Mouse (Mus musculus) adrenal gland, postnatal 14 days (tissue): ENCODE data around the gene Met. TPM values are rescaled to one million over a fixed set of nuclear protein-coding genes. Genes with fewer than 3 reads are reported as not detected.

ENCODE experiments used
- DNase-seq: peaks from one replicate; pipeline ENCODE4 v3.0.0; 2021; ENCODE audit warnings: mixed read lengths
- long read RNA-seq, 2 experiments: library from polyadenylated mRNA; stranded (forward); transcript quantifications; one replicate each; pipeline ENCODE4 v2.0.0; 2021
- total RNA-seq: library from RNA; stranded (reverse); gene quantifications from 2 replicates; pipeline ENCODE4 v1.2.3, GENCODE M21; 2021

Met gene
- total RNA-seq = 9.6 and 14.3 TPM in 2 replicates
- long read RNA-seq, experiment 1 = 0 reads
- long read RNA-seq, experiment 2, full-length matches to known transcripts = 1 of 4 reads
- long read RNA-seq, experiment 2, partial matches to known transcripts = 3 of 4 reads
- long read RNA-seq, experiment 2, other reads (novel, unspliced or antisense) = 0 of 4 reads

- DNase-seq = peak; percentile 79
Measured at GRCm38 (mm10) chr6:17463434-17464280, at the start of gene Met. Gene Met, plus strand, starts transcription at chr6:17463800.

GRCm38 (mm10) chr6:17418226-17418625 lies 45.4 kb upstream of the Met start:
- no peak for DNase-seq

GRCm38 (mm10) chr6:17422432-17422831 lies 41.2 kb upstream of the Met start:
- DNase-seq = no peak

GRCm38 (mm10) chr6:17429041-17429440 lies 34.6 kb upstream of the Met start:
- DNase-seq = no peak

GRCm38 (mm10) chr6:17429611-17430010 lies 34.0 kb upstream of the Met start:
- DNase-seq = no peak

DNA sequence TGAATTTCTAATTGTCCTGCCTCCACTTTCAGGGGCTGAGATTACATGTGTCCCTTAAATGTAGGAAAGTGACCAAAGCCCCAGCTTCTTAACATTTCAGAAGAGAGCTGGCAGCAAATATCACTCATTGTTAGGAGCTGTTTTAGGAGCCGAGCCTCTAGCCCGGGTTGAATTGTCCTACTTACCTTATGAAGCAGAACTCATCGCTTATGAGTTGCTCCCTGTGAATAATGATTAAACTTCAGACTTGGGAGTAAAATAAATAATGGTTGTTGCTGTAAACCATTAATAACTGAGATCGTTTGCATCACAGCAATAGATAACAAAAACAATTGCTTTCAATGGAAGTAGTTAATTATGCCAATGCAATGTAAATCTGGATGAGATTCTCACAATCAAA lies 20.3 kb upstream of the Met start:
- DNase-seq = no peak

DNA sequence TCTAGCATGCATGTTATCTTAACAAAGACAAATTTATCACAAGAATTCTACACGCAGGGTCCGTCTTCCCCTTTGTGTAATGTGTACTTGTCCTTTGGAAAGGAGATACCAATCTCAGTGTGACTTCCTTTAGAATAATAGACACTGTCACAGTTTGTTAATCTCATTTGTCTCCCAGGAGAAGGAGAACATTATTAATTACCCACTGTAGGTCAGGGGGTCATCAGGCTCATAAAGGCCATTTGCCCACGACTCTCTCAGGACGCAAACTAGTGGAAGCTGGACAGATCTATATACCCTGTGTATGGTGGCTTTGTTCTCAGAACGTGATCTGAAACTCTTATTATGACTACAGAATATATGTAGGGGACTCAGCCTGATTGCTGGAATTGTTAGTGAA lies 12.3 kb upstream of the Met start:
- no peak for DNase-seq

- DNase-seq = no peak
Measured at GRCm38 (mm10) chr6:17455116-17455515, 8.5 kb upstream of the Met start.

- DNase-seq = no peak
Measured at GRCm38 (mm10) chr6:17459561-17459960, 4.0 kb upstream of the Met start.

DNA sequence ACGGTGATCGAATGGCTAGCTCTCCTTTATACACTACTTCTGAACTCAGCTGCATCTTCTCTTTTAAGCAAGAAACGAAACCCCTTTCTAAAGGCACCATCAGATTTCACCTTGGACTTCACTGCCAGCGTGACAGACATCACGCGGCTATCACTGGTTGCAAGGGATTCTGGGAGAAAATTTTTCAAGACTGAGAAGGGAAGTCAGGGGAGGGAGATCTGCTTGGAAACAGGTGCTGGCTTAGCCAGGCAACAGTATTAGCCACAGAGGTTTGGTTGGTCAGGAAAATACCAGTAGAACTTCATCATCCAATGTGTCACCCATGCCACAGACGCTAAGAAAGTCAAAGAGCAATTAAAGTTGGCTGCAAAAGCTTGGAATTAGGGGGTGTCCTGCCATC lies 2.2 kb upstream of the Met start:
- no peak for DNase-seq

DNA sequence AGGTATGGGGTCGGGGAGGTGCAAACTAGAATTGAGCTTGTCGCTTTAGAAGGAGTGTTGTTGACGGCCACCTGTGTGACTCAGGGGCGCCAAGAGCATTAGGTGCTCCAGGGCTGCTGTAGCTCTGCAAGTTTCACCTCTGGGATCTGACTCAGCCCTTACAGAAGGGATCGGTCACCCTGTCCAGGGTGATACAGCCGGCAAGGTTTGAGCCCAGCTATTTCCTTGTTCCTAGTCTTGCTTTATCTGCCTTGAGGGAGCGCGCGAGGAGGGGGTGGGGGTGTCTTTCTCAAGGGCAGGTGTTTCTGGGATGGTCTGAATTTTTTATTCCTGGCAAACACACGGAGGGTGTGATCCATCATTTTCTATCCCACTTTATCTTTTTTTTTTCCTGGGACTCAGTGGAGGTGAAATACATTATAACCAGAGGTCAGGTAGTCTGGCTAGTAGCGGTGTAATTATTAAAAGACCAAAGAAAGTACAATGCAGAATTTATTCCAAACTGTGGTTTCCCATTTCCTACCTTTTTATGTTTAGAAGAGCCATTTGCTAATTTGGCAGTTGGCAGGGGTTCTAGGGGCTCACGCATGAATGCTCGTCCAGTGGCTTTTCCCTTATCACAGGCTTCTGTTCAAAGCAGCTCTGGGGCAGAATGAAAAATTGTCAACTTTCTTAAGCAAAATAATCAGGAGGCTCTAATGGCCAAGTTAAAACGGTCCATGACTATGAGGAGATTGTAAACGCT lies 853 bp downstream of the Met start:
- peak; percentile 18 for DNase-seq

GRCm38 (mm10) chr6:17466526-17466925 lies 2.9 kb downstream of the Met start:
- DNase-seq = no peak

GRCm38 (mm10) chr6:17468993-17469392 lies 5.4 kb downstream of the Met start:
- DNase-seq = no peak

GRCm38 (mm10) chr6:17473128-17473527 lies 9.5 kb downstream of the Met start:
- DNase-seq = no peak

DNA sequence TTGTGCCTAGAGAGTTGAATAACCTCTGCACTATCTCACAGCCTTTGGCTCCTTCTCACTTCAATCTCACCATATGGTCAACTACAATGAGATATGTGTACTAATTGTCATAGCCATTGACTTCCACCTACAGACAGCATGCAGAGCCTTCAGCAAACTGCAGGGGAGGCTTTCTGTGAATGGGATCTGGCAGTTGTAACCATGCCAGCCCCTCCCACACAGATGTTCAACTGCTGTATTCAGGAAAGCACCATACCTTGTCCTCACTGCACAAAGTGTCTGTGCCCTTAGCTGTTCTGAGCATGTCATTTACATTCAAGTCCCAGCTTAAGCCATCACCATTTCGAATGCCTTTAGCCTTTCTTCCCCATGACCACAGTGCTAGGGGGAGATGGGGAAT lies 14.2 kb downstream of the Met start:
- no peak for DNase-seq

DNA sequence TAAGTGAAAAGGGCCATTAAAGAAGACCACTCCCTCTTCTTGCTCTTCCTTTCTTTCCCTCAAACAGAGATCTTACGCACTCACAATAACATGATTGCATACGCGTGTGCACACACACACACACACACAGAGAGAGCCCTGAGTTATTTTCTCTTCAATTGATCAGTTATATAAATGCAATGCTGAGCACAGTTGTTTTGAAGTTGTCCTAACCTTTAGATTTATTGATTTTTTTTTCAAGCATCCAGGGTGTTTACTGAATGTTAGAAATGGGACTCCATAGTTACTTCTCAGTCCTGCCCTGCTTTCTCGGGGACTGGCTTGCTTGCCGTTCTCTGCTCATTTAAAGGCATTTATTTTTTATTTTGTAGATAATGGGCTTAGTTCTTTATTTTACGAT lies 14.7 kb downstream of the Met start:
- no peak for DNase-seq

DNA sequence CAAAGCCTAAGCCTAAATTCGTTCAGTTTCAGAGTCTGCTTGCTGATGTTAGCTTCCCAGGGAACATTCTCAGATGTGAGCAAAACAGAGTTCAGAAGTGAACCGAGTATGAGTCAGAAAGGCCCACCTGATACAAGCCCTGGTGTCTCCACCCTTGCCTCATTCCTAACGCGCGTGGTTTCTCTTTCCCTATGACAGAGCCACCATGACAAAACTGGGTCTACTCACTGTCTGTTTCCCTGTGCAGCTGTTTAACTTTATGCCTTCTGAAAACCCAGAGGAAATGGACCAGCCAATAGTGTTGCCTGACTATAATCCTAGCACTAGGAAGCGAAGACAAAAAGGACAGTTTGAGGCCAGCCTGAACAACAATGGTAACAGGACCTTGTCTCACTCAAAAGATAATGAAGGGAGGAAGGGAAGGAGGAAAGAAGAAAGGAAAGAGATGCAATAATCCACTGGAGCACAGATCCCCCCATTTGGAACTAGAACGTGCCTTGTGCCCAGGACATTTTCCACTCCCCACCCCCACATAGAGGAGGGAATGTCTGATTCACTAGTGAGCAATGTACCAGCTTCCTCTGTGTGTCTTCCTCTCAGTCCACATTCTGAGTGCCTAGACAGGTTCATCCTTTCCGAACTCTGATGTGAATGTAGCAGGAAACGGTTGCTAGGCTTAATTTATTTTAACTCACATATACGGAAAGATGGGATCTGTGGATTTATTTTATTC lies 15.4 kb downstream of the Met start:
- DNase-seq = no peak

GRCm38 (mm10) chr6:17481068-17481467 lies 17.5 kb downstream of the Met start:
- DNase-seq = no peak

DNA sequence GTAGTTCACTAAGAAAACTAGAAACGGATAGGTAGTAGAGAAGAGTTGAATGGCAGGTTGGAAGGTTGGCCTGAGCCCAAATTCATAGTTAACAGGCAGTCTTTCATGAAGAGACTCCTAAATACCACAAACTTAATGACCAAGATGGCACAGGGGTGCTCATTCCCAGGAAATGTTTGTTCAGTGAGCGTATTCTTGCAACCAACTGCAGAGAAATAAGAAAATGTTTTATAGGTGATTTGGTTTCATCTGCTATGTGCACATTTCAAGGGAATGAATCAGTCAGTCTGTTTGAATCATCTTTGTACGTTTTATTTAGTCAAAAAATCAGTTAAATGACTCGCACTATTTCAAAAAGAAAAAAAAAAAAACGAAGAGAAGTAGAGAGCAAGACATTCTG lies 21.6 kb downstream of the Met start:
- no peak for DNase-seq

GRCm38 (mm10) chr6:17485782-17486181 lies 22.2 kb downstream of the Met start:
- DNase-seq = no peak

- no peak for DNase-seq
Measured at GRCm38 (mm10) chr6:17488291-17488817, 24.8 kb downstream of the Met start.

DNA sequence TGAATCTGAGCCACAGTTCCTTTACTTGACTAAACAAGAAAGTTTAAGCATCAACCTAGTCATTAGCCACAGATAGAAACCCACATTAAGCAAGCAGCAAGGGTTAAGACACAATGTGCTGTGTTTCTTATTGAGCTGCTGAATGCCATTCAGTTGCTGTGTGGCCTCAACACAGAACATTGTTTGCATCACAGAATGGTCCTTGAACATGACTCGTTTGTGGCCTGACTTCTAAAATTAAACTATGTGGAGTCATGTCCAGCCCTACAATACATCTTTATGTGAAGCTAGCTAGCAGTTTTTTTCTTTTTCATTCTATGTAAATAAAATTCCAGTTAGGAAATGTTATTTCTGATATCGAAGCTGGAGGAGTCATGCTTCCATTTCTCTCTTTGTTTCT lies 27.2 kb downstream of the Met start:
- no peak for DNase-seq
